Mouse (Mus musculus) neural tube, embryonic 11.5 days (tissue): Measurements from ENCODE around the gene Runx3. TPM values are rescaled to one million over a fixed set of nuclear protein-coding genes. Genes with fewer than 3 reads are reported as not detected.

ENCODE experiments used
- ATAC-seq: fragments of 200-750 bp; cut with Nextera tagmentation; 2 replicates; pipeline ENCODE4 v1.8.0; 2017; ENCODE audit warnings: moderate number of reproducible peaks, mild to moderate bottlenecking, moderate TSS enrichment, moderate library complexity; ENCODE audit not compliant: insufficient read depth, low FRiP score, low TSS enrichment
- DNase-seq: peaks from one replicate; pipeline ENCODE4 v3.0.0-alpha.2; 2015; ENCODE audit warnings: low spot score
- H3K27ac ChIP-seq: fragments of 300-500 bp; sonication (generic); 2 replicates; pipeline ENCODE4 v1.5.1; 2014; ENCODE audit warnings: low read depth, mild to moderate bottlenecking, low read length
- H3K27me3 ChIP-seq: fragments of 300-500 bp; sonication (generic); 2 replicates; pipeline ENCODE4 v1.6.1; 2014; ENCODE audit warnings: mild to moderate bottlenecking, low read length, mixed read lengths; ENCODE audit not compliant: control insufficient read depth, insufficient read depth
- H3K36me3 ChIP-seq: fragments of 300-500 bp; sonication (generic); 2 replicates; pipeline ENCODE4 v1.6.1; 2014; ENCODE audit warnings: mild to moderate bottlenecking, low read length, moderate library complexity, mixed read lengths; ENCODE audit not compliant: control insufficient read depth, insufficient read depth
- H3K4me1 ChIP-seq: fragments of 300-500 bp; sonication (generic); 2 replicates; pipeline ENCODE4 v1.6.1; 2014; ENCODE audit warnings: low read length, mixed read lengths; ENCODE audit not compliant: control insufficient read depth, insufficient read depth
- H3K4me2 ChIP-seq: fragments of 300-500 bp; sonication (generic); 2 replicates; pipeline ENCODE4 v1.6.1; 2014; ENCODE audit warnings: low read depth, mild to moderate bottlenecking, moderate library complexity
- H3K4me3 ChIP-seq: fragments of 300-500 bp; sonication (generic); 2 replicates; pipeline ENCODE4 v1.5.1; 2014; ENCODE audit warnings: low read depth, low read length
- H3K9ac ChIP-seq: fragments of 300-500 bp; sonication (generic); 2 replicates; pipeline ENCODE4 v1.6.1; 2014; ENCODE audit warnings: mild to moderate bottlenecking, low read length
- H3K9me3 ChIP-seq: fragments of 300-500 bp; sonication (generic); 2 replicates; pipeline ENCODE4 v1.6.1; 2016; ENCODE audit warnings: low read length; ENCODE audit not compliant: control insufficient read depth
- WGBS: fragments of 180-500 bp; shearing (Covaris S2); extraction: QIAGEN DNeasy Blood & Tissue Kit; methylation state at CpG from one replicate; pipeline ENCODE4 v1.1.7; 2014; 5-methylcytosine and 5-hydroxymethylcytosine counted together
- polyA plus RNA-seq: library from polyadenylated mRNA; unstranded; fragments of >200 nt; fragmentation: Nextera tagmentation; extraction: Ambion mirVana; gene quantifications from 2 replicates; pipeline ENCODE4 v1.2.1, GENCODE M21; 2014

Runx3 gene
- polyA plus RNA-seq, 1 experiment from 2014 or later: 3.0 TPM

DNA sequence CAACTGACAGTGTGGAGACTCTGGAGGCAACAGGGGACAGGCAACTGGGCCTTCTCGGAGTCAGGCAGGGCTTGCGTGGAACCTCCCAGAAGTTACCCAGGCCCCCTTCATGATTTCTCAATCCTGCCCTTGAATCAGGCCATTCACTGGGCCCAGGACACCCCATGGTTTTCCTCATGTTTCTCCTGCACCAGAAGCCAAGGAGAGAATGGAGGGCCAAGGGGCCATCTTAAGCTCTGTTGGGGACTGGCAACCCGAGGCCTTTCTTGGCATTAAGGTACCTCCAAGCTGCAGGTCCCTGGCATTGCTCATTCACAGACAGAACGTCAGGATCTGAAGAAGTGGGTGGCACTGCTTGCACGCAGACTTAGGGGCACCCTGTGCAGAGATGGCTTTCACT lies 3.3 kb downstream of the Runx3 start:
- no peaks in the 10 kb centered on the region for H3K9me3 ChIP-seq
- 80% methylated on average over 5 of the region's 5 CpGs for WGBS
- no peaks in the 10 kb centered on the region for H3K4me1 ChIP-seq
- H3K9ac ChIP-seq: no peak overlapping the region
- 0 out of 2 replicates have a peak, but pooled peaks cover 5% of the 10 kb centered on the region for H3K27me3 ChIP-seq
- no peak overlapping the region for H3K4me3 ChIP-seq
- no peak for ATAC-seq
- DNase-seq: no peak
- H3K36me3 ChIP-seq: no peaks in the 10 kb centered on the region
- H3K4me2 ChIP-seq: no peak overlapping the region
- H3K27ac ChIP-seq: no peak overlapping the region

- DNase-seq (no peak), ATAC-seq (no peak)
- H3K4me3 ChIP-seq: no peak overlapping the region
- 0 out of 2 replicates have a peak, but pooled peaks cover 2% of the 10 kb centered on the region for H3K4me1 ChIP-seq
- no peak overlapping the region for H3K4me2 ChIP-seq
- H3K27me3 ChIP-seq: 0 out of 2 replicates have a peak, but pooled peaks cover 5% of the 10 kb centered on the region
- H3K9ac ChIP-seq: no peak overlapping the region
- no peak overlapping the region for H3K27ac ChIP-seq
- 91% methylated on average over 6 of the region's 6 CpGs for WGBS
- no peaks in the 10 kb centered on the region for H3K9me3 ChIP-seq
- H3K36me3 ChIP-seq: no peaks in the 10 kb centered on the region
Observed at GRCm38 (mm10) chr4:135124732-135125131, 4.3 kb downstream of the Runx3 start.

- no peak for ATAC-seq
- Histone ChIP-seq H3K9ac (no peak overlapping the region), H3K27ac (no peak overlapping the region), H3K4me2 (no peak overlapping the region), H3K4me3 (no peak overlapping the region), H3K4me1 (0 out of 2 replicates have a peak, but pooled peaks cover 2% of the 10 kb centered on the region), H3K36me3 (no peaks in the 10 kb centered on the region), H3K27me3 (0 out of 2 replicates have a peak, but pooled peaks cover 5% of the 10 kb centered on the region), H3K9me3 (no peaks in the 10 kb centered on the region)
- 88% methylated on average over 3 of the region's 3 CpGs for WGBS
- DNase-seq: no peak
Observed at GRCm38 (mm10) chr4:135125152-135125551, 4.7 kb downstream of the Runx3 start.

GRCm38 (mm10) chr4:135126385-135126784 lies 5.9 kb downstream of the Runx3 start:
- H3K9me3 ChIP-seq: no peaks in the 10 kb centered on the region
- H3K4me2 ChIP-seq: no peak overlapping the region
- 0 out of 2 replicates have a peak, but pooled peaks cover 5% of the 10 kb centered on the region for H3K27me3 ChIP-seq
- DNase-seq: no peak
- no peaks in the 10 kb centered on the region for H3K36me3 ChIP-seq
- H3K4me1 ChIP-seq: 0 out of 2 replicates have a peak, but pooled peaks cover 2% of the 10 kb centered on the region
- 66% methylated on average over 5 of the region's 5 CpGs for WGBS
- no peak overlapping the region for H3K27ac ChIP-seq
- no peak overlapping the region for H3K9ac ChIP-seq
- no peak for ATAC-seq
- no peak overlapping the region for H3K4me3 ChIP-seq

GRCm38 (mm10) chr4:135128841-135129520 lies 8.5 kb downstream of the Runx3 start:
- Histone ChIP-seq H3K4me3 (peak overlapping the region; percentile 10; the same call in 1 of the 2 replicates), H3K36me3 (no peaks in the 10 kb centered on the region), H3K9ac (peak overlapping the region; percentile 31), H3K27me3 (0 out of 2 replicates have a peak, but pooled peaks cover 5% of the 10 kb centered on the region), H3K4me1 (0 out of 2 replicates have a peak, but pooled peaks cover 2% of the 10 kb centered on the region), H3K9me3 (no peaks in the 10 kb centered on the region), H3K27ac (no peak overlapping the region), H3K4me2 (peak overlapping the region; percentile 37)
- ATAC-seq (no peak), DNase-seq (peak; percentile 60)
- WGBS: 16% methylated on average over 22 of the region's 22 CpGs

DNA sequence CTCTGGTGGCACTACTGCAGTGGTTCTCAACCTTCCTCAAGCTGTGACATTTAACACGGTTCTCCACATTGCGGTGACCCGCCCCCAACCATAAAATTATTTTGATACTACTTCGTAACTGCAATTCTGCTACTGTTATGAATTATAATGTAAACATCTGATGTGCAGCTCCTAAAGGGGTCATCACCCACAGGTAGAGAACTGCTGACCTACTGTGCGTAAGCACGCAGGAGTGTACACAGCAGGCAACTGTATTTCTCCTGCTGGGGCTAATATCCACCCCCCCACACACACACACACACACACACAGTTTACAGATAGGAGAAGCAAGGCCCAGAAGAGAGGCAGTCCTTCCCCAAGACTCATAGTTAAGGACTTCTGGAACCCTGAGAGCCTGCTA lies 9.7 kb downstream of the Runx3 start:
- 0 out of 2 replicates have a peak, but pooled peaks cover 5% of the 10 kb centered on the region for H3K27me3 ChIP-seq
- DNase-seq: no peak
- WGBS: 85% methylated on average over 6 of the region's 6 CpGs

DNA sequence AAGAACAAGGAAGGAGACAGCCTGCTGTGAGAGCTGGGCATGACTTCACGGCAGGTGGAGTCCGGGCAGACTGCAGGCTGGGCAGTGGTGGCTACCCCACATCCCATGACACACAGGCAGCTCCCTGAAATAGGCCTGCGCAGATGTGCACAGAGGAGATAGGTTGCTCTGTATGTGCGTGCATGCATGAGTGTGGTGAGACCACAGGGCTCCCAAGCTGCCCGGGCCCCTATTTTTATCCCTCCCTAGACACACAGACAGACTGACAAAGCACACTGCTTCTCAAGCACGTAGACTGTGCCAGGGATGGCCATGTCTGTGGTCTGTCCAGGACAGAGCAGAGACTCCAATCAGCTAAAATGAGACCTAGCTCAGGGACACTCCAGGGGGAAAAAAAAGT lies 10.7 kb downstream of the Runx3 start:
- H3K27me3 ChIP-seq: 0 out of 2 replicates have a peak, but pooled peaks cover 5% of the 10 kb centered on the region
- DNase-seq: no peak
- H3K4me1 ChIP-seq: 0 out of 2 replicates have a peak, but pooled peaks cover 2% of the 10 kb centered on the region
- H3K4me2 ChIP-seq: no peak overlapping the region
- no peaks in the 10 kb centered on the region for H3K36me3 ChIP-seq
- H3K4me3 ChIP-seq: no peak overlapping the region
- no peak overlapping the region for H3K9ac ChIP-seq
- no peak for ATAC-seq
- H3K9me3 ChIP-seq: no peaks in the 10 kb centered on the region
- H3K27ac ChIP-seq: no peak overlapping the region
- WGBS: 79% methylated on average over 6 of the region's 6 CpGs

More for the DNA sequence above, 9.7 kb downstream of the Runx3 start:
- Histone ChIP-seq H3K9me3 (no peaks in the 10 kb centered on the region), H3K4me1 (0 out of 2 replicates have a peak, but pooled peaks cover 2% of the 10 kb centered on the region), H3K4me3 (no peak overlapping the region), H3K4me2 (no peak overlapping the region), H3K9ac (no peak overlapping the region), H3K27ac (no peak overlapping the region), H3K36me3 (no peaks in the 10 kb centered on the region)
- ATAC-seq: no peak

DNA sequence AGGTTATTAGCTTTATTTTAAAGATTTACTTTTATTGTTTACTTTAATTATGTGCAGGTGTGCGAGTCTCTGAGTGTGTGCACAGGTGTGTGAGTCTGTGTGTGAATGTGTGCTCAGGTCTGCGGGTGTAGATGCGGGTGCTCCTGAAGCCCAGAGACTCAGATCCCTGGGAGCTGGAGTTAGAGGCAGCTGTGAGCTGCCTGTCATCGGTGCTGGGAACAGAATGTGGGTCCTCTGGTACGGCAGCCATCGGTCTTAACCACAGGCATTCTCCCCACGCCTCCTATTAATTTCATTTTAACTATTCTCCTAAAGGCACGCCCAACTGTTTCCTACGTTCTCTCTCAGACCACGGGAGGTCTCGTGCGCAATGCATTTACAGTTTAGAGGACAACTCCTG lies 12.3 kb downstream of the Runx3 start:
- no peak overlapping the region for H3K9ac ChIP-seq
- H3K4me3 ChIP-seq: no peak overlapping the region
- H3K27me3 ChIP-seq: 0 out of 2 replicates have a peak, but pooled peaks cover 3% of the 10 kb centered on the region
- H3K36me3 ChIP-seq: no peaks in the 10 kb centered on the region
- H3K27ac ChIP-seq: no peak overlapping the region
- 92% methylated on average over 12 of the region's 12 CpGs for WGBS
- ATAC-seq: no peak
- H3K4me2 ChIP-seq: no peak overlapping the region
- 0 out of 2 replicates have a peak, but pooled peaks cover 2% of the 10 kb centered on the region for H3K4me1 ChIP-seq
- no peak for DNase-seq
- H3K9me3 ChIP-seq: no peaks in the 10 kb centered on the region

DNA sequence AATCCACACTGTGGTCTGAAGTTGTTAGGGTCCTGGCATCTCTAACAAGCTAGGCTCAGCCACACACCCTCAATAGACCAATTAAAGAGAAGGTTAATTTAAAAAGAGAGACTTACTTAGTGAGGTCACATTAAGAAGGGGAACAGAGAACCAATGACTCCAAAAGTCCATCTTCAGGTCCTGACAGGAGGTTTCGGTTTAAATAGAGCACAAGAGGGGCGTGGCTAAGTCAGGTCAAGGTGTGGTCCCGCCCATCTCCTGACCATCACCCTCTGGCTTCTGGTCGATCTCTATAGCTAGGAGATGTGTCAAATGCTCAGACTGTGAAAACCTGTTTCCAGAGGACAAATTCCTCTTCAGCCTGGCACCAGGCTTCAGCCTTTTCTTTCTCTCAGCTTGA lies 13.3 kb downstream of the Runx3 start:
- no peak for DNase-seq
- no peak overlapping the region for H3K4me2 ChIP-seq
- no peaks in the 10 kb centered on the region for H3K36me3 ChIP-seq
- H3K9me3 ChIP-seq: no peaks in the 10 kb centered on the region
- 68% methylated on average over 4 of the region's 4 CpGs for WGBS
- H3K4me3 ChIP-seq: no peak overlapping the region
- no peak overlapping the region for H3K27ac ChIP-seq
- no peak for ATAC-seq
- no peak overlapping the region for H3K9ac ChIP-seq
- peaks cover 5% of the 10 kb centered on the region; the same call in 1 of the 2 replicates for H3K27me3 ChIP-seq
- H3K4me1 ChIP-seq: 0 out of 2 replicates have a peak, but pooled peaks cover 2% of the 10 kb centered on the region
